Mouse (Mus musculus): ENCODE data around the gene Supt20. TPM values are rescaled to one million over a fixed set of nuclear protein-coding genes. Genes with fewer than 3 reads are reported as not detected.

Supt20 gene
- polyA plus RNA-seq, 1 experiment from 2014 or later = 91.3 TPM

GRCm38 (mm10) chr3:54662411-54662810, 30.2 kb upstream of the Supt20 start:
- DNase-seq (ENCODE audit: low spot score) = no peak

GRCm38 (mm10) chr3:54668141-54668540, 24.5 kb upstream of the Supt20 start:
- Histone ChIP-seq H3K4me1 (ENCODE audit: control insufficient read depth, insufficient read depth, low read length) (0 out of 2 replicates have a peak, but pooled peaks cover 9% of the 10 kb centered on the region), H3K9ac (ENCODE audit: low read depth, low read length) (no peak overlapping the region), H3K27me3 (replicated peaks; ENCODE audit: control insufficient read depth, insufficient read depth, low read length) (no peaks in the 10 kb centered on the region), H3K4me2 (ENCODE audit: low read depth, low read length) (no peak overlapping the region), H3K36me3 (ENCODE audit: control insufficient read depth, insufficient read depth, low read length) (no peaks in the 10 kb centered on the region), H3K9me3 (ENCODE audit: control insufficient read depth, low read length) (no peaks in the 10 kb centered on the region), H3K4me3 (ENCODE audit: low read depth, low read length) (no peak overlapping the region), H3K27ac (replicated peaks; ENCODE audit: low read depth, low read length) (no peak overlapping the region)
- ATAC-seq (ENCODE audit: low read depth) (no peak), DNase-seq (ENCODE audit: low spot score) (peak; percentile 23)
- 65% methylated on average over 3 of the region's 3 CpGs for WGBS

More at GRCm38 (mm10) chr3:54662411-54662810, 30.2 kb upstream of the Supt20 start:
- Histone ChIP-seq H3K4me3 (ENCODE audit: low read depth, low read length) (no peak overlapping the region), H3K4me2 (ENCODE audit: low read depth, low read length) (no peak overlapping the region), H3K27ac (replicated peaks; ENCODE audit: low read depth, low read length) (no peak overlapping the region), H3K36me3 (ENCODE audit: control insufficient read depth, insufficient read depth, low read length) (no peaks in the 10 kb centered on the region), H3K9me3 (ENCODE audit: control insufficient read depth, low read length) (peaks cover 6% of the 10 kb centered on the region; the same call in 1 of the 2 replicates), H3K27me3 (replicated peaks; ENCODE audit: control insufficient read depth, insufficient read depth, low read length) (no peaks in the 10 kb centered on the region), H3K9ac (ENCODE audit: low read depth, low read length) (no peak overlapping the region), H3K4me1 (ENCODE audit: control insufficient read depth, insufficient read depth, low read length) (no peaks in the 10 kb centered on the region; the same call in 1 of the 2 replicates)
- 58% methylated on average over 5 of the region's 5 CpGs for WGBS
- no peak for ATAC-seq (ENCODE audit: low read depth)

GRCm38 (mm10) chr3:54668722-54669121, 23.9 kb upstream of the Supt20 start:
- no peaks in the 10 kb centered on the region for H3K27me3 ChIP-seq (replicated peaks; ENCODE audit: control insufficient read depth, insufficient read depth, low read length)
- DNase-seq (ENCODE audit: low spot score) (no peak), ATAC-seq (ENCODE audit: low read depth) (no peak)
- H3K36me3 ChIP-seq (ENCODE audit: control insufficient read depth, insufficient read depth, low read length) = no peaks in the 10 kb centered on the region
- WGBS = 86% methylated on average over 6 of the region's 6 CpGs
- H3K4me1 ChIP-seq (ENCODE audit: control insufficient read depth, insufficient read depth, low read length) = 0 out of 2 replicates have a peak, but pooled peaks cover 9% of the 10 kb centered on the region
- no peak overlapping the region for H3K4me2 ChIP-seq (ENCODE audit: low read depth, low read length)
- no peak overlapping the region for H3K9ac ChIP-seq (ENCODE audit: low read depth, low read length)
- no peak overlapping the region for H3K27ac ChIP-seq (replicated peaks; ENCODE audit: low read depth, low read length)
- H3K9me3 ChIP-seq (ENCODE audit: control insufficient read depth, low read length) = no peaks in the 10 kb centered on the region
- H3K4me3 ChIP-seq (ENCODE audit: low read depth, low read length) = no peak overlapping the region

GRCm38 (mm10) chr3:54669559-54669958, 23.0 kb upstream of the Supt20 start:
- no peaks in the 10 kb centered on the region for H3K27me3 ChIP-seq (replicated peaks; ENCODE audit: control insufficient read depth, insufficient read depth, low read length)
- H3K4me1 ChIP-seq (ENCODE audit: control insufficient read depth, insufficient read depth, low read length) = peaks cover 9% of the 10 kb centered on the region; the same call in 1 of the 2 replicates
- DNase-seq (ENCODE audit: low spot score) (no peak), ATAC-seq (ENCODE audit: low read depth) (no peak)
- H3K9me3 ChIP-seq (ENCODE audit: control insufficient read depth, low read length) = no peaks in the 10 kb centered on the region
- no peak overlapping the region for H3K4me3 ChIP-seq (ENCODE audit: low read depth, low read length)
- 93% methylated on average over 6 of the region's 6 CpGs for WGBS
- no peak overlapping the region for H3K9ac ChIP-seq (ENCODE audit: low read depth, low read length)
- H3K4me2 ChIP-seq (ENCODE audit: low read depth, low read length) = no peak overlapping the region
- no peaks in the 10 kb centered on the region for H3K36me3 ChIP-seq (ENCODE audit: control insufficient read depth, insufficient read depth, low read length)
- H3K27ac ChIP-seq (replicated peaks; ENCODE audit: low read depth, low read length) = no peak overlapping the region

GRCm38 (mm10) chr3:54672111-54672510, 20.5 kb upstream of the Supt20 start:
- no peak for ATAC-seq (ENCODE audit: low read depth)
- Histone ChIP-seq H3K9ac (ENCODE audit: low read depth, low read length) (no peak overlapping the region), H3K27me3 (replicated peaks; ENCODE audit: control insufficient read depth, insufficient read depth, low read length) (no peaks in the 10 kb centered on the region), H3K9me3 (ENCODE audit: control insufficient read depth, low read length) (no peaks in the 10 kb centered on the region), H3K36me3 (ENCODE audit: control insufficient read depth, insufficient read depth, low read length) (no peaks in the 10 kb centered on the region), H3K4me2 (ENCODE audit: low read depth, low read length) (no peak overlapping the region), H3K4me1 (ENCODE audit: control insufficient read depth, insufficient read depth, low read length) (peaks cover 9% of the 10 kb centered on the region; the same call in 1 of the 2 replicates), H3K27ac (replicated peaks; ENCODE audit: low read depth, low read length) (peak overlapping the region; percentile 42; the same call in 1 of the 2 replicates), H3K4me3 (ENCODE audit: low read depth, low read length) (no peak overlapping the region)
- 69% methylated on average over 3 of the region's 3 CpGs for WGBS
- DNase-seq (ENCODE audit: low spot score) = no peak

GRCm38 (mm10) chr3:54672557-54673529, 19.8 kb upstream of the Supt20 start:
- no peak overlapping the region for H3K4me3 ChIP-seq (ENCODE audit: low read depth, low read length)
- no peaks in the 10 kb centered on the region for H3K9me3 ChIP-seq (ENCODE audit: control insufficient read depth, low read length)
- no peak overlapping the region for H3K9ac ChIP-seq (ENCODE audit: low read depth, low read length)
- H3K36me3 ChIP-seq (ENCODE audit: control insufficient read depth, insufficient read depth, low read length) = no peaks in the 10 kb centered on the region
- H3K27ac ChIP-seq (replicated peaks; ENCODE audit: low read depth, low read length) = peak overlapping the region; percentile 42; the same call in 1 of the 2 replicates
- no peak overlapping the region for H3K4me2 ChIP-seq (ENCODE audit: low read depth, low read length)
- H3K27me3 ChIP-seq (replicated peaks; ENCODE audit: control insufficient read depth, insufficient read depth, low read length) = no peaks in the 10 kb centered on the region
- DNase-seq (ENCODE audit: low spot score) = peak; percentile 90
- WGBS = 44% methylated on average over 13 of the region's 13 CpGs
- peak; percentile 56 for ATAC-seq (ENCODE audit: low read depth)
- H3K4me1 ChIP-seq (ENCODE audit: control insufficient read depth, insufficient read depth, low read length) = peaks cover 9% of the 10 kb centered on the region; the same call in 1 of the 2 replicates

GRCm38 (mm10) chr3:54676818-54677217, 15.8 kb upstream of the Supt20 start:
- H3K27ac ChIP-seq (replicated peaks; ENCODE audit: low read depth, low read length) = no peak overlapping the region

GRCm38 (mm10) chr3:54681310-54682204, 11.1 kb upstream of the Supt20 start:
- Histone ChIP-seq H3K9me3 (ENCODE audit: control insufficient read depth, low read length) (no peaks in the 10 kb centered on the region), H3K4me3 (ENCODE audit: low read depth, low read length) (no peak overlapping the region), H3K4me1 (ENCODE audit: control insufficient read depth, insufficient read depth, low read length) (0 out of 2 replicates have a peak, but pooled peaks cover 3% of the 10 kb centered on the region), H3K4me2 (ENCODE audit: low read depth, low read length) (no peak overlapping the region), H3K27me3 (replicated peaks; ENCODE audit: control insufficient read depth, insufficient read depth, low read length) (no peaks in the 10 kb centered on the region), H3K36me3 (ENCODE audit: control insufficient read depth, insufficient read depth, low read length) (no peaks in the 10 kb centered on the region), H3K27ac (replicated peaks; ENCODE audit: low read depth, low read length) (no peak overlapping the region), H3K9ac (ENCODE audit: low read depth, low read length) (no peak overlapping the region)
- 68% methylated on average over 6 of the region's 6 CpGs for WGBS
- ATAC-seq (ENCODE audit: low read depth) (no peak), DNase-seq (ENCODE audit: low spot score) (no peak)

More at GRCm38 (mm10) chr3:54676818-54677217, 15.8 kb upstream of the Supt20 start:
- H3K4me2 ChIP-seq (ENCODE audit: low read depth, low read length) = no peak overlapping the region
- ATAC-seq (ENCODE audit: low read depth) = no peak
- DNase-seq (ENCODE audit: low spot score) = no peak
- H3K4me1 ChIP-seq (ENCODE audit: control insufficient read depth, insufficient read depth, low read length) = peaks cover 12% of the 10 kb centered on the region; the same call in 1 of the 2 replicates
- no peaks in the 10 kb centered on the region for H3K27me3 ChIP-seq (replicated peaks; ENCODE audit: control insufficient read depth, insufficient read depth, low read length)
- 71% methylated on average over 2 of the region's 2 CpGs for WGBS
- H3K36me3 ChIP-seq (ENCODE audit: control insufficient read depth, insufficient read depth, low read length) = no peaks in the 10 kb centered on the region
- H3K9me3 ChIP-seq (ENCODE audit: control insufficient read depth, low read length) = no peaks in the 10 kb centered on the region
- no peak overlapping the region for H3K9ac ChIP-seq (ENCODE audit: low read depth, low read length)
- no peak overlapping the region for H3K4me3 ChIP-seq (ENCODE audit: low read depth, low read length)

Data from embryonic facial prominence, embryonic 14.5 days (tissue).